Mouse (Mus musculus) CD4-positive, CD25-positive, alpha-beta regulatory T cell, adult 2 months (primary cell): ENCODE measurements around the gene Prkd3.

ENCODE experiments used
- DNase-seq: peaks from one replicate; pipeline ENCODE4 v3.0.0-alpha.2; 2012; ENCODE audit warnings: low read depth, low spot score

Prkd3 gene

GRCm38 (mm10) chr17:78999745-79000270 lies 20.8 kb downstream of the Prkd3 start:
- DNase-seq: no peak

- DNase-seq: no peak
These were observed 21.4 kb downstream of the Prkd3 start for GRCm38 (mm10) chr17:78999189-78999588.

GRCm38 (mm10) chr17:78998130-78998529 lies 22.5 kb downstream of the Prkd3 start:
- no peak for DNase-seq

DNA sequence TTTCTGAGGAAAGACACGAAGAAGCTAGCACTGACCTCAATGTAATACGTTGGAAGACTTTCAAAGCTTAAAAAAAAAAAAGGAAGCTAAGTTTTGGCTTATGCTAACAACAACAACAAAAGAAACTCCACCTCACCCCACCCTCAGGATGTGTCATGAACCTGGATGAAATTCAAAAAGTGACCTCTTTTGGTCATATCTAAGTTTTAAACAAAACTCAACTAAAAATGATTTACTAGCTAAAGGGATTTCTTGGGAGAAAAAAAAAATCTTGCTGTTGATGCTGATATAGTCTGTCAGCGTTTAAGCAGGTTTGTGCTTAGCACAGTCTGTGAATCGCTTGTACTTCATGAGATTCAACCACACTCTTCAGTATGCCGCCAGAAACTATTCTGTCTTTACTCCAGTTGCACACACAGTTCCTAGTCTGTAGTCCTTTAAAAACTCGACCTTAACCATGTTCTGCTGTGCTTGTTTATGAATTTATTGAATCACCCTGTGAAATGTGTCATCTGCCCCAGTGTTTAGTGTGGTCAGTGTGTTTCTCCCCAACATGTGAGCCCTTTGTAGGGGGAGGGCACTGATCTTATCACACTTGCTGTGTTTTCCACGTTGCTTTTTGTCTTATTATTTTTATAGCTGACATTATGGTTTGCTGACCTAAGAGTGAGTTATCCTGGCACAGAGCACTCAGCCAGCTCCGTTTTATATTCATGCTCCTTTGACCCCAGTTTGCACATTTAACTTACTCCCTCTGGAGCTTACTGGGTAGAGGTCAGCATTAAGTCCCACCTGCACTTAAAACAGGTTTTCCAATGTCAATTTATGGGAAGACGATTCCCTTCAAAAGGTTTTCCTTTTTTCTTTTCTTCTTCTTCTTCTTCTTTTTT lies 25.4 kb downstream of the Prkd3 start:
- no peak for DNase-seq

- no peak for DNase-seq
These were observed 26.2 kb downstream of the Prkd3 start for GRCm38 (mm10) chr17:78994382-78994781.

DNA sequence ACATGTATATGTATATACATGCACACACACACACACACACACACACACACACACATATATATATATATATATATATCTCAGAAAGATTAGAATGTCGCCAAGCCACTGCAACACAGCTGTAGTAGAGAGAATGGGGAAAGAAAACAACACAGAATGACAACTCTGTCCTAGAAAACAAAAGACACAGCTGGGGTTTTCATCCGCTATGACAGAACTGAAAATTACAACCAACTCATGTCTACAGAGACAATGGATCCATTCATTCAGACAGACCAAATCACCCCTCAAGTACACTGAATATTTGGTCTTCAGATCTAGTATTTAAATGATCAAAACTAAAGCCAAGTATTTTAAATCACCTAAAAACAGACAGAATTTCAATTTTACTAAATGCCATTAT lies 26.9 kb downstream of the Prkd3 start:
- no peak for DNase-seq

DNA sequence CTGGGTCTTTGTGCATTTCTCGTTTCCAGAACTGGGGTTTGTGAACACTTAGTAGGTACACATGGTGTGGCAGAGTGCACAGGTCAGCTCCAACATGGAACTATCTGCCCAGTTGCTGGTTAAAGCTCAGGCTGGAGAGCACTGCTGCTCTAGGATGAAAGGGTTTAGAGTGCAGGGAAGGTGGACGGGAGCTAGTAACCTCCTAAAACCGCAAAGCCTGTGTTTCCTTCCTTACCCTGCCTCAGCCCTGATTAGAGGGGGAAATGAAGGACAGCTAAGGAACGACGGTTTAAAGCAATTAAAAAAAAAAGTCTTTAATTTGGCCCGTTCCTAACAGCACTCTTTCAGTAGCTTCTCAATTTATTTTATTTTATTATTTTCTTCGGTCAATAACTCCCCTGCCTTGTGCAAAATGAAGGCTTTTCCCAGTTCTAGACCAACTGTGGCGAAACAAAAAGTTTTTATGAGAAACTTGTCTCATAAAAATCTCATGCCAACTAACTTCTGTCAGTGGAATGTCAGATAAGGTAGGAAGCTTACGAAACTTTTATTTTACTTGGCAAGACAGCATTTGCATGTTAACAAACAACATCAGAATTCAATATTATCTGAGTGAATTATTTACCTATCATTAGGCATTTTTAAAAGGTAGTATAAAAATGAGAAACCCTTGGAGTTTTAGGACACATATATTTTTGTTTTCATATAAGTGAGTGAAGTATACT lies 28.2 kb downstream of the Prkd3 start:
- no peak for DNase-seq

DNA sequence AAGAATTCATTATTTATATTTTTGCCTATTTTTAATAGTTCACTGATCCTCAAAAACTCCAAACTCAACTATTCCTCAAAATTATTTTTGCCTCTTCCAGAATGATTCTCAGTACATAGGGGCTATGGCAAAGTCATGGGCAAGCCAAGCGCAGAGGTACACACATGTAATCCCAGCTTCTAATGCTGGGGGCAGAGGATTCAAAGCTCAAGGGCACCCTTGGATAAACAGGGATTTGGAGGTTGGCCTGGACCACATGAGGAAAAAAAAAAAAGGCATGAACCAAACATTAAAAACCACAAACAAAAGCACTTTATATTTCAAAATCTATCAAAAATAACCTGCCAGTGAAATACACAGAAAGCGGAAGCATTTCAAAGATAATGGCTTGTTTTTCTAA lies 29.1 kb downstream of the Prkd3 start:
- DNase-seq: no peak

GRCm38 (mm10) chr17:78989015-78989414 lies 31.6 kb downstream of the Prkd3 start:
- DNase-seq: peak; percentile 45

GRCm38 (mm10) chr17:78983736-78984135 lies 36.9 kb downstream of the Prkd3 start:
- DNase-seq: no peak

GRCm38 (mm10) chr17:78983166-78983565 lies 37.5 kb downstream of the Prkd3 start:
- no peak for DNase-seq

DNA sequence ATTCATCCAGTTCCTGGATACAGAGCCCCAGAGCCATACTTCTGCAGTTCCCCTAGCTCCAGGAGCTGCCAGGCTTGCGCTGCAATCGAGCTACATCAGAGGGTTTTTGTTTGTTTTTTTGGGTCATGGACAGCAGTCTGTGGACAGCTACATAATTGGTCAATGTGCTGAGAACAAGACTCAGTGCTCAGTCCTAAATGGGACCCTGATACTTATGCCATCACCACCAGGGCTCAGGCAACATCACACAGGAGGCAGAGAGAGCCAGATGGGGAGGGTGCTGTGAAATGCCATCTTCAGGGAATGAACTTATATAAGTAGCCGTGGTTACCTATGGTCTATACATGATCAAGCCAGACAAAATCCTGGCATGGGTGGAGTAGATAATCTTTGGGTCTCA lies 52.1 kb downstream of the Prkd3 start:
- DNase-seq: no peak

GRCm38 (mm10) chr17:78966092-78966883 lies 54.3 kb downstream of the Prkd3 start:
- no peak for DNase-seq

DNA sequence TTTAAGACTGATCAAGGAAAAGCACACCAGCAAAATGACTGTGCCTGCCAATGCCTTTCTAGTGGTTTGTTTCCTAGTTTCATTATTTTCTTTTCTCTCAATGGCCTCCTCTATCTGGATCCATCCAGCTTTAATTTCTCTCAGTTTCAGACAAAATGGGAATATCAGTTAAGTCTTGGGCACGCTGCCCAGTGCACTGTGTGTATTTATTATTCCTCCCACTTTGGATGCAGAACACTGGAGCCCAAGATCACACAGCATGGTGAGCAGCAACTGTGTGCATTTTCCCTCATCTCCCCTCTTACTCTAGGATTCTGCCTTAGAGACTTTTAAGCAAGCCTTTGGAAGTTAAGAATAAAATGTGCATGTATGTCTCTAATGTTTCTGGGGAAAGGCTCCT lies 56.2 kb downstream of the Prkd3 start:
- DNase-seq: no peak

- no peak for DNase-seq
These were observed 61.1 kb downstream of the Prkd3 start for GRCm38 (mm10) chr17:78959473-78959872.

DNA sequence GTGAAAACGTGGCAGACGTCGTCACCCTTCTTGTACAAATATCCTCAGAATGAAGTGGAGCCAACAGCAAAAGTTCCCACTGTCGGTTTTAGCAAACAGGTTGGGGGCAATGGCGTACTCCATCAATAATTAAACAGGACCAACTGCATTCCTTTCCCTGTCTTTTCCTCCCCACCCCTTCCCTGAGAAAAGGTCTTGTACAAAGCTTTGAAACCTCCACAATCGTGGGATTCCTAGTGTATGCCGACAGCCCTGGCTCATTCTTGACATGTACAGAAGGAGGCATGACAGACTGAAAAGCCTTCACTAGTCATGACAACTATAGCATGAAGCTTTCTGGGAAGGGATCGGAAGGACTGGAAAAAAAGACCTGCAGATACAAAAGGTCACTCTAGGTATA lies 67.4 kb downstream of the Prkd3 start:
- DNase-seq: no peak

DNA sequence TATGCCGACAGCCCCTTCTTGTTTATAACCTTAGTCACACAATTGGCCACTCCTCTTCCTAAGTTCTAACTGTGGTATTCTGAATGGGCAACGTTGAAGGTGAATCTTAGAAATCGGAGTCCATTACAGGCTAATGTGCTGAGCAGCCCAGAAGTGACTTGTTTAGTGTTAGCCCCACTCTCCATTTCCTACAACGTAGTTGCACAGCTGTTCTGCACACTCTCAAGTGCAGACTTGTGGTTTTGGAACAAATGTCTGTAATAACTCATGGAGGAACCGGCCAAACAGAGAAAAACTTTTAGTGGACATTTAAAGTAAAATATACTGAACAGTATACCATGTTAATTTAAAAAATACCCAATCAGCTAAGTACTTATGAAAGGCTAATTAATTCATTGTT lies 68.5 kb downstream of the Prkd3 start:
- DNase-seq: no peak

DNA sequence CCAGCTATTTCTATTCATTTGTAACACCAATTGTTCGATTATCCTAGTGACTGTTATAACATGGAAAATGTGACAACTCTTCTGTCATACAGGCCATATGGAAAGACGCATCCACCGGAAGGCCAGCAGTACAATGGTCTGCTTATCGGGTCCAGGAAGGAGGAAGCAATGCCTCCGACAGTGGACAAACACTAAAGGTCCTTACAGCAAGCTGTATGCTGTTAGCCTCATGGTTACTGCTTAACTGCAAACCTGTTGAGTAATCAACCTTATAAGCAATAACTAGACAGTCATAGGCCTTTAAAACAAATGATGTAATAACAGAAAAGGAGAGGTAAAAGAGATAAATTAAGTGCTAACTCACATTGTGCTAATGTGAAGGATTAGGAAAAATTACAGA lies 69.4 kb downstream of the Prkd3 start:
- DNase-seq: no peak

DNA sequence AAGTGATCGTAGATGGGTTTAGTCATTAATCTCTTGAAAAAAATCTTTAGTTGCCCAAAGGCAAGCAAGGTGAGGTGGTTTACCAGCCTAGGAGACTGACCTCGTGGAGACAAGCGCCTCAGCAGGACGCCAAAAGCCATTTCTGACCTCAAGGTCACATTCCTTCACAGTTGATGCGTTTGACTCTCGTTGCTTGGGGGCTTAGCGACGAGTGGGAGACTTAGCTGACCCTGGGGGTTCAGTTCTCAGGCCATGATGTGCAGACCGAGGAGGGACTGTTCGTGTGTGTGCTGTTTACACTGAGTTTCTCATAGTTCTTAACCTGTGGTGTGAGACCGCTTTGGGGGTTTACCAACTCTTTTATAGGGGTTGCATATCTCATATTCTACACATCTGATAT lies 78.0 kb downstream of the Prkd3 start:
- no peak for DNase-seq

DNA sequence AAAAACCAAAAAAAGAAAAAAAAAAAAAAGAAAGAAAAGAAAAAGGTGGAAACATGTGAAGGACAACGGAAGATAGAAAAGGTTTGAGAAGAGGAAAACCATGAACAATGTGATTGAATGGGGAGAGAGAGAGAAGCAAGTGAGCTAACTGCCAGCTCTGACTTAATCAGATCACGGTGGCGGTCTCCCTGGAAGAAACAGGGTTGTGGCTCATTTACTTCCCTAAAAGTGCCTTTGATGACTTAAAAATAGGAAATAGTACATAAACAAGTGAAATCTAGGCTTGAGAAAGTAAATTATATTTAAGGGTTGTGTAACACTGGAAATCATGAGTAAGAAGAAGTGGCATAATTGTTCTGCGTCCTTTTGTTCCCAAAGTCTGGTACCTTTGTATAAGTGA lies 81.7 kb downstream of the Prkd3 start:
- DNase-seq: no peak

DNA sequence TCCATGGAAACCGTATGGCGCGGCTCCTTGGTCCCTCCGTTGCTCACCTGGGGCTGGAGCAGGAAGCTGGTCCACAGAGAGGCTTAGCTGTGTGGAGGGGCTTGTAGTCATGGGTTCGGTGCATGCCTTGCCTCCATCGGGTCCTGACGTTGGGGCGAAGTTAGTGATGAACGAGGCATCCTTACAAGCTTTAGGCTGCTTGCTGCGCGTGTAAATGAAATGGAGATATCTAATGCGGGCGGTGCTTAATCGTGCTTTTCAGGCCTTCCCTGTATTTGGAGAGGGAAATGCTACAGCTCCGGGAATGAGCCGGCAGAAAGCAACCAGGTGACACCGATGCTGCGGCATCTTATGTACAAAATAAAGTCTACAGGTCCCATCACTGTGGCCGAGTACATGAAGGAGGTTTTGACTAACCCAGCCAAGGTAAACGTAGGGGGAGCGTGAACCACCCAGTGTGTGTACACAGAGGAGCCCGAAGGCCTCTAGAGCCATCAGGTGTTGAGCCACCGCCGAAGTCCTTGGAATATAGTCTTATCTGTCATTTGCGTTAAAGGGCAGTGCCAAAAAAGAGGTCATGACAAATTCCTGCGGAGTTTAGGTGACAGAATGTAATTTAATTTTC lies 83.3 kb downstream of the Prkd3 start:
- DNase-seq: no peak
